Mouse (Mus musculus): ENCODE data around the gene Hsd17b12.

DNA sequence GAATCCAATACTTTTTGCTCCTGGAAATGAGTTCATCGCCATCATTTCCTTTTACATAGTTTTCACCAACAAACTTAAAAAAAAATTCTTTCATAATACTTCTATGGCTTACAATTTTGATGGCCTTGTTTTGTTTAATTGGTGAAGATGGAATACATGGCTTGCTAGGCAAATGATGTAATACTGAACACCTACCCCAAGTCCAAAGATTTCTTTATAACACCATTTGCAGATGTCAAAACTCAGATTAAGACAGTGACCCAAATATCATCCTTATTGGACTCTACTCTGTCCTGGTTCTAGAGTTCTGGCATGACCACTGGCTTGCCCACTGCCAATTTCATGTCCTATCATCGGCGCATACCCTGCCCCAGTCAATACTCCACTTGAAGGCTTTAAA lies 106.9 kb downstream of the Hsd17b12 start:
- TF ChIP-seq CTCF (conservative IDR thresholded peaks at IDR 0.05; ENCODE audit: low read length) (no peak), POU5F1 (IDR thresholded peaks at IDR 0.05; ENCODE audit: borderline replicate concordance, low read length) (no peak), NANOG (IDR thresholded peaks at IDR 0.05; ENCODE audit: borderline replicate concordance, low read length) (no peak)

Data from E14TG2a.4 (cell line).